In the genomic region with DNA sequence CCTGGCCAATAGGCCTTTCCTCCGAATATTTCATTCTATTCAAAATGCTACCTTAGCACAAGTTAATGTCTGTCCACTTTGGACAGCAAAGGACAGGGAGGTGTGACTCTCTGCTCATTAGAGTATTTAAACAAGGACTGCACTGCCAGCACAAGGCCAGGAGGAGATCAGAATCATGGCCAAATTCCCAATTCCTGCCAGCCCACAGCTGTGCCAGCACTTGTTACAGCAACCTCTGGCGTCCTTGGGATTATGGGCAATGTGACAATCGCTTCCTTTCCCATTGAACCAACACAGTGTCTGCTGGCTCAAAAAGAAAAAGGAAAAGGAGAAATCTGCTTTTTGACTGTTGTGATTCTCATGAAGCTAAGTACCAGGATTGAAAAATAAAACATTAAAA, we compare ENCODE assay signal across 15 mouse cellular contexts.
DNase-seq lines count a peak whose midpoint lies in the region.
"Had no signal": no experiment of that assay in that cellular context is flagged by ENCODE, and none has a peak within 500 bp of the region (broad histone marks: within the 10 kb centered on the region; RNA-seq: fewer than 3 reads in every experiment).

No protein-coding gene starts in this region.

- intact Hi-C loops in left cerebral cortex, postnatal 4 days (cut with DNase I) = no loop called here

- peak; percentile 38 for DNase-seq in left cerebral cortex, postnatal 4 days
- DNase-seq in left cerebral cortex, adult 8-10 months (ENCODE audit: low spot score in 2 of 2) = no peak
- DNase-seq in adipocyte (ENCODE audit: low spot score) (peak; percentile 69), MN1 (ENCODE audit: low spot score) (no peak)
- peak; percentile 78 for DNase-seq in adrenal gland, adult 2 months
- peak; percentile 28 for DNase-seq in brain, adult 2 months (ENCODE audit: low read depth, low spot score)
- no peak for DNase-seq in embryo, embryonic 11 days
- DNase-seq: cerebellum, adult 11 months; kidney, postnatal 25 days; layer of hippocampus, postnatal 36 days; liver, embryonic 13.5 days; lung, embryonic 14.5 days; right cerebral cortex, adult 18-20 months; spleen, adult 18-20 months; thymus, postnatal 14 days had no signal

Comparison
In these comparisons a context has a peak if more than half of its experiments do, and no peak if none do; other contexts are left out.
1. DNase-seq: peak in left cerebral cortex, postnatal 4 days (single experiment), adipocyte (single experiment), adrenal gland, adult 2 months (single experiment) and brain, adult 2 months (single experiment); none in left cerebral cortex, adult 8-10 months (0 of 2), embryo, embryonic 11 days (single experiment) and MN1 (single experiment).